Mouse (Mus musculus) adrenal gland, adult 8-10 months (tissue): ENCODE data around the gene Sfxn4. TPM values are rescaled to one million over a fixed set of nuclear protein-coding genes. Genes with fewer than 3 reads are reported as not detected.
"Not testable (repeated sequence)": the region's sequence is repeated elsewhere in the genome, so short reads cannot be mapped to it uniquely, and the experiment has no call there.

Experiments used
- DNase-seq: peaks from one replicate; pipeline ENCODE4 v3.0.0; 2022
- total RNA-seq, 4 experiments: library from RNA; stranded (reverse); gene quantifications; 2 replicates each; pipeline ENCODE4 v1.2.4; 2022

Gene Sfxn4
- total RNA-seq = 10 to 100 TPM in 2 of 4 experiments, 1 to 10 TPM in 2; 6.7 to 12.5 (median 9.6) TPM

GRCm38 (mm10) chr19:60860868-60861700 lies at the start of gene Sfxn4:
TSS of gene Sfxn4 (minus strand) at chr19:60861479.
- DNase-seq = peak; percentile 96

GRCm38 (mm10) chr19:60910304-60910703 lies 49.0 kb upstream of the Sfxn4 start:
- DNase-seq = no peak

- no peak for DNase-seq
Measured at GRCm38 (mm10) chr19:60905477-60905876, 44.2 kb upstream of the Sfxn4 start.

GRCm38 (mm10) chr19:60903971-60904370 lies 42.7 kb upstream of the Sfxn4 start:
- DNase-seq = no peak

- no peak for DNase-seq
Measured at GRCm38 (mm10) chr19:60903139-60903538, 41.9 kb upstream of the Sfxn4 start.

- no peak for DNase-seq
Measured at GRCm38 (mm10) chr19:60895251-60895880, 34.1 kb upstream of the Sfxn4 start.

GRCm38 (mm10) chr19:60891934-60892547 lies 30.8 kb upstream of the Sfxn4 start:
- DNase-seq = peak; percentile 41

- no peak for DNase-seq
Measured at GRCm38 (mm10) chr19:60891123-60891470, 29.8 kb upstream of the Sfxn4 start.

- DNase-seq = peak; percentile 55
Measured at GRCm38 (mm10) chr19:60890391-60891122, 29.3 kb upstream of the Sfxn4 start.

GRCm38 (mm10) chr19:60889714-60890315 lies 28.5 kb upstream of the Sfxn4 start, which contains the start of gene Grk5:
TSS of gene Grk5 (plus strand) at chr19:60889749.
- DNase-seq = peak; percentile 94

GRCm38 (mm10) chr19:60889101-60889713 lies 27.9 kb upstream of the Sfxn4 start:
- DNase-seq = peak; percentile 57

- DNase-seq = no peak
Measured at GRCm38 (mm10) chr19:60887637-60888036, 26.4 kb upstream of the Sfxn4 start.

GRCm38 (mm10) chr19:60883129-60883528 lies 21.9 kb upstream of the Sfxn4 start:
- DNase-seq = no peak

GRCm38 (mm10) chr19:60874064-60874694 lies 12.9 kb upstream of the Sfxn4 start, which contains the start of gene Prdx3:
TSS of gene Prdx3 (minus strand) at chr19:60874556.
- DNase-seq = peak; percentile 97

- peak; percentile 87 for DNase-seq
Measured at GRCm38 (mm10) chr19:60873501-60873900, 12.2 kb upstream of the Sfxn4 start.

GRCm38 (mm10) chr19:60872272-60872671 lies 11.0 kb upstream of the Sfxn4 start:
- DNase-seq = no peak

GRCm38 (mm10) chr19:60871366-60871765 lies 10.1 kb upstream of the Sfxn4 start:
- DNase-seq = no peak

- no peak for DNase-seq
Measured at GRCm38 (mm10) chr19:60870489-60870888, 9.2 kb upstream of the Sfxn4 start.

GRCm38 (mm10) chr19:60866169-60866568 lies 4.9 kb upstream of the Sfxn4 start:
- not testable (repeated sequence) for DNase-seq

- DNase-seq = no peak
Measured at GRCm38 (mm10) chr19:60845731-60846130, 15.5 kb downstream of the Sfxn4 start.

GRCm38 (mm10) chr19:60843324-60843723 lies 18.0 kb downstream of the Sfxn4 start:
- no peak for DNase-seq
